Mouse (Mus musculus) heart, adult 2 months (tissue): ENCODE data around the gene H1f0. TPM values are rescaled to one million over a fixed set of nuclear protein-coding genes. Genes with fewer than 3 reads are reported as not detected.

ENCODE experiments used
- DNase-seq, 2 experiments: peaks; one replicate each; pipeline ENCODE4 v3.0.0; 2021
- H3K27ac ChIP-seq: fragments of 200-600 bp; 2 replicates; pipeline ENCODE4 v1.8.1; 2022
- H3K27me3 ChIP-seq: fragments of 200-500 bp; 2 replicates; pipeline ENCODE4 v1.6.1; 2012; ENCODE audit warnings: mild to moderate bottlenecking, low read length, inconsistent platforms, mixed read lengths; ENCODE audit not compliant: control insufficient read depth, insufficient read depth
- H3K36me3 ChIP-seq: fragments of 200-500 bp; 2 replicates; pipeline ENCODE4 v1.6.1; 2012; ENCODE audit warnings: low read length, inconsistent platforms; ENCODE audit not compliant: control insufficient read depth, insufficient read depth
- H3K4me1 ChIP-seq: fragments of 200-500 bp; 2 replicates; pipeline ENCODE4 v1.6.1; 2011; ENCODE audit warnings: low read length; ENCODE audit not compliant: control insufficient read depth, insufficient read depth
- H3K4me3 ChIP-seq: fragments of 200-600 bp; 2 replicates; pipeline ENCODE4 v1.8.1; 2022
- H3K79me2 ChIP-seq: fragments of 200-500 bp; replicated peaks from 2 replicates; pipeline ENCODE4 v1.6.1; 2012; ENCODE audit warnings: mild to moderate bottlenecking, inconsistent platforms, low read length, moderate library complexity, mixed read lengths; ENCODE audit not compliant: control insufficient read depth, insufficient read depth
- H3K9ac ChIP-seq: fragments of 200-500 bp; 2 replicates; pipeline ENCODE4 v1.6.1; 2012; ENCODE audit warnings: low read depth, mild to moderate bottlenecking, control low read depth, inconsistent platforms, low read length, mixed read lengths
- CTCF ChIP-seq: fragments of 200-600 bp; IDR thresholded peaks from 2 replicates; pipeline ENCODE4 v1.8.1; 2022; ENCODE audit warnings: antibody characterized with exemption, mild to moderate bottlenecking, moderate library complexity
- EP300 ChIP-seq: fragments of 200-500 bp; IDR thresholded peaks from 2 replicates; pipeline ENCODE4 v1.6.1; 2011; ENCODE audit warnings: low read depth, low read length, control low read depth; ENCODE audit not compliant: insufficient read depth
- POLR2A ChIP-seq: fragments of 200-500 bp; IDR thresholded peaks from 2 replicates; pipeline ENCODE4 v1.6.1; 2011; ENCODE audit warnings: mild to moderate bottlenecking, low read depth, low read length, control low read depth; ENCODE audit not compliant: insufficient read depth
- WGBS: fragments of 180-500 bp; shearing (Covaris S2); methylation state at CpG from one replicate; pipeline ENCODE4 v1.1.7; 2018; 5-methylcytosine and 5-hydroxymethylcytosine counted together
- intact Hi-C: fragments of 180-260 bp; cut with DNase I; formaldehyde crosslinking; loops from one replicate; pipeline ENCODE4 v1.15.1; 2025
- polyA plus RNA-seq: library from polyadenylated mRNA; depleted of rRNA; stranded (reverse); fragments of >200 nt; gene quantifications from 2 replicates; pipeline ENCODE4 v1.2.3, GENCODE M21; 2012
- total RNA-seq, 2 experiments: library from RNA; stranded (reverse); gene quantifications; 2 replicates each; pipeline ENCODE4 v1.2.3; 2021

H1f0 gene
- total and polyA plus RNA-seq, 3 experiments = 54.2 to 82.4 (median 73.3) TPM

DNA sequence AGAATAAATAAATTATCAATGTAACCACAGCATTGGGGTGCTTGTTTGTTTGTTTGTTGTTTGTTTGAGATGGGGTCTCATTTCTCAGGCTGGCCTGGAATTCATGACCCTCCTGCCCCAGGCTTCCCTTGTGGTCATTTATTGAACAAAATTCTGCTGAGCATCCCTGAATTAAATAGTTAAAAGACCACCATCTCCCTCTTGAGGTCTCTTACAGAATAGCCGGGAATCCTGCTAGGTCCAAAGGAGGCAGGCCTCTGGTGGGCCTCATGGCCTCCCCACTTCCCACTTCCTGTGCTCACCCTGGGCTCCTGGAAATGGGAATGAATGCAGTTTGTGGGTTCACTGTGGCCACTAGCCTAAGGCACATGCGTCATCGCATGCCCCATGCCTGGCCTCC is 9.4 kb upstream of the H1f0 start:
- H3K27ac ChIP-seq = no peak overlapping the region
- H3K36me3 ChIP-seq = no peaks in the 10 kb centered on the region
- no peak for TF ChIP-seq EP300
- DNase-seq = no peak
- H3K27me3 ChIP-seq = no peaks in the 10 kb centered on the region
- WGBS = 65% methylated on average over 3 of the region's 3 CpGs
- no peaks in the 10 kb centered on the region for H3K79me2 ChIP-seq
- H3K4me1 ChIP-seq = no peaks in the 10 kb centered on the region
- H3K9ac ChIP-seq = no peak overlapping the region
- intact Hi-C loops = no loop called here
- no peak overlapping the region for H3K4me3 ChIP-seq

DNA sequence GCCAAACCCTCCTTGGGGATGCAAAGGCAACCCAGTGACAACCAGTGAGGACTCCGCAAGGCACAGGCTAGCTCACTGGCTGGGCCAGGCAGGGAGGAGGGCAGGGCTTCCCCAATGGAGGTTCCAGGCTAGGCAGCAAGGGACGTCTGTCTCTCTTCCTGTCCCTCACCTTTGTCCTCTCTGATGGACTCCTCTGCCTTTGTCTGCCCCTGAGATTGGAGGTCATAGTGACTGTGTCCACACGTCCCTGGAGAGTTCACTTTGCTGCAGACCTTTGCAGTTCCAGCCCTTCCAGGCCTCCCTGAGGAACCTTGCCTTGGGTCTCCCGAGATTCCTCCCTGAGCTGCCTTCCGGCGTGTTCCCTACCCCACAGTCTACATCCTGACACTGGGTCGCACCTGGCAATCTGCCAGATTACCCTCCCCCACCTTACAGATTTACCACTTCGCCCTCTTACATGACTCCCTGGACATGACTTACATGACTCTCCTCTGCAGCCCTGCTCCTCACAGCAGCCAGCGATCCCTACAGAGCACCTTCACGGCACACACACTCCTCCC is 5.5 kb upstream of the H1f0 start:
- Histone ChIP-seq H3K4me3 (no peak overlapping the region), H3K9ac (no peak overlapping the region), H3K27ac (no peak overlapping the region), H3K4me1 (peaks cover 1% of the 10 kb centered on the region), H3K79me2 (no peaks in the 10 kb centered on the region), H3K36me3 (no peaks in the 10 kb centered on the region), H3K27me3 (no peaks in the 10 kb centered on the region)
- DNase-seq = no peak
- TF ChIP-seq POLR2A (no peak), CTCF (no peak), EP300 (no peak)
- WGBS = 45% methylated on average over 10 of the region's 10 CpGs
- intact Hi-C loops = no loop called here

DNA sequence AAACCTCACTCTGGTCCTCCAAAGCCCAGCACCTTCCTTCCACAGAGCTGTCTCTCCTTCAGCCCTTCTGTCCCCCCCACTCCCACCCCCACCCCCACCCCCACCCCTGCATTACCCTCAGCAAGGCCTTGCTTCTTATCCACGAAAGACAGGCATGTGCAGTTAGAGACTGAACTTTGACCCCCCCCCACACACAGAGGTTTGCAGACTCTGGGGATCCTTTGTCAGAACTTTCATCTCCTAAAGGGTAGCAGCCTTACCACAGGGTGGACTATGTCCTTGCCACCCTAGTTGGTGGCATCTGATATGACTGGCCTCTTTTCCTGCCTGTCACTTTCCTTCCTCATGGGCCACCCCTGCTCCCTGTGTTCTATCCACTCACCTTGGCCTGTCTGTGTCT is 4.9 kb upstream of the H1f0 start:
- H3K27ac ChIP-seq = no peak overlapping the region
- H3K4me1 ChIP-seq = peaks cover 1% of the 10 kb centered on the region
- no peaks in the 10 kb centered on the region for H3K27me3 ChIP-seq
- H3K79me2 ChIP-seq = no peaks in the 10 kb centered on the region
- H3K9ac ChIP-seq = no peak overlapping the region
- no peak overlapping the region for H3K4me3 ChIP-seq
- TF ChIP-seq POLR2A = no peak
- TF ChIP-seq CTCF = no peak
- TF ChIP-seq EP300 = no peak
- WGBS = 69% methylated on average over 1 of the region's 1 CpGs
- intact Hi-C loops = no loop called here
- no peaks in the 10 kb centered on the region for H3K36me3 ChIP-seq
- DNase-seq = no peak

DNA sequence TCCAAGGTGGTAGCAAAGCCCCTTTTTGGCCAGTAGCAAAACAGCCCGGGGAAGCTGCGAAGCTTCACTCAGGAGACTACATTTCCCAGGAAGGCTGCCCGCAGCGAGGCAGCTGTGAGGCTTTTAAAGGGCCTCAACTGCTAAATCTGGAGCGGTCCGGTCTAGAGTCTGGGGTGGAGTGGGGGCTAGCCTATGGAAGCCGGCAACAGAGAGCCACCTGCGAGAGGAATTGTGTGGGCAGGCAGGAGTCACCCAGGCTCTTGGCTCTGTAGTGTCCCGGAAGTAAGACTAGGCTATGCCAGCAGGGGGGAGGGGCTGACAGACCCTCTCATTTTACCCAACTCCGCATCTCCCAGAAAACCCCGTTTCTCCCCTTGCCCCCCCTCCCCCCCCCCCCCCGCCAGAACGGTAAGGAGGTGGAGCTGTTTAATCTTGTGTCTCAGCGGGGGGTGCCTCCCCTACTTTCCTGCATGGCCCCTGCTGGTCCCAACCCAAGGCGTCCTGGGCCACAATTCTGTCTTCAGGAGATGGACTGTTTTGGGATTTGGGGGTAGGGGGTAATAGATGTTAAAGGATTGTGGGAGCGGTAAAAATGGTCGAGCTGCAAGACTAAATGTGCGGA is 2.5 kb upstream of the H1f0 start:
- H3K27ac ChIP-seq = no peak overlapping the region; the same call in 1 of the 2 replicates
- no peak for DNase-seq
- H3K4me3 ChIP-seq = peak overlapping the region; percentile 17
- 21% methylated on average over 18 of the region's 18 CpGs for WGBS
- peak overlapping the region; percentile 41; the same call in 1 of the 2 replicates for H3K9ac ChIP-seq
- no peak for TF ChIP-seq POLR2A
- TF ChIP-seq EP300 = no peak
- no peaks in the 10 kb centered on the region for H3K36me3 ChIP-seq
- no peaks in the 10 kb centered on the region for H3K27me3 ChIP-seq
- H3K79me2 ChIP-seq = no peaks in the 10 kb centered on the region
- peaks cover 1% of the 10 kb centered on the region for H3K4me1 ChIP-seq
- intact Hi-C loops = loop anchor here (2.0 to 5.0 kb wide), 2 partner anchors 41 to 113 kb away; partner anchors contain the start of gene Pdxp

DNA sequence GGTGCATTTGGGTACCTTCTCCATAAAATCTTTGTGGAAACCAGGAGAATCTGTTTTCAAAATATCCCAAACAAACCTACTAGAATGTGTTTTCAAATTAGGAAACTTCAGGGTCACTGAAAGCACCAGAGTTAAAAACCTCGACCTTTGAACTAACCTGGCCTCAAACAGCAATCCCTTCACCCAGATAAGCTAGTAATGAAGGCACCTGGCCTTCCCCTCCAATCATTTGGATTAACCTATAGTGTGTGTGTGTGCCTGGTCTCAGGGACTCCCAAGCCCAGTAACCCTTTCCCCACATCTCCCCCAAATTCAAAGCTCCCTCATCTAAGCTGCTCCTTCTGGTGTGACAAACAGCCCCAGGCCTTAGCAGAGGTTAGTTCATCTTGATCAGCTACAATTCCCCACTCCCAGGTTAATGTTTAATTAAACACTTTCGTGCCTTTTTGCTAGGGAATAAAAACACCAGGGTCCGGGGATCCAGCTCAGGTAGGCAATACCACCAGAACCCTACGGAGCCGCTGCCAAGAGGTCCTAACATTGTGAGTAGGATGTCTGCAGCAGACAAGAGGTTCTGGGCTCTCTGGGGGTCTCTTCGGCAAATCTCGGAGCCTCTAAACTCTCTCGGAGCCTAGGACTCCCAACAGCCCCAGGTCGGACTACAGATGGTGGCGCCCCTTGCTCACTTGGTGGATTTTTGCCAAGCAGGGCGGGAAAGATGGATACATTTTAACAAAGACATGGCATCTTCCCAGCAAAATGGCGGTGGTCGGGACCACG is 1.5 kb upstream of the H1f0 start:
- DNase-seq = no peak

More for the DNA sequence above, 1.5 kb upstream of the H1f0 start:
- Histone ChIP-seq H3K4me1 (peaks cover 3% of the 10 kb centered on the region), H3K27ac (no peak overlapping the region), H3K27me3 (no peaks in the 10 kb centered on the region), H3K4me3 (no peak overlapping the region), H3K9ac (no peak overlapping the region), H3K79me2 (no peaks in the 10 kb centered on the region), H3K36me3 (no peaks in the 10 kb centered on the region)
- intact Hi-C loops = loop anchor here (2.0 to 5.0 kb wide), 2 partner anchors 42 to 114 kb away; partner anchors contain the start of gene Pdxp
- 71% methylated on average over 14 of the region's 14 CpGs for WGBS
- TF ChIP-seq EP300 = no peak
